Mouse (Mus musculus): Measurements from ENCODE around the gene Cplx1.
"Not testable (repeated sequence)": the region's sequence is repeated elsewhere in the genome, so short reads cannot be mapped to it uniquely, and the experiment has no call there.

Cplx1 gene

GRCm38 (mm10) chr5:108515581-108516361 lies 34.1 kb downstream of the Cplx1 start:
- DNase-seq (ENCODE audit: low spot score): no peak

GRCm38 (mm10) chr5:108502286-108502685 lies 47.5 kb downstream of the Cplx1 start:
- no peak for DNase-seq (ENCODE audit: low spot score)

GRCm38 (mm10) chr5:108501573-108501972 lies 48.3 kb downstream of the Cplx1 start:
- DNase-seq (ENCODE audit: low spot score): no peak

- DNase-seq (ENCODE audit: low spot score): not testable (repeated sequence)
Measured at GRCm38 (mm10) chr5:108486148-108486547, 63.7 kb downstream of the Cplx1 start.

GRCm38 (mm10) chr5:108485239-108485638 lies 64.6 kb downstream of the Cplx1 start:
- DNase-seq (ENCODE audit: low spot score): no peak

- DNase-seq (ENCODE audit: low spot score): no peak
Measured at GRCm38 (mm10) chr5:108483006-108483405, 66.8 kb downstream of the Cplx1 start.

- no peak for DNase-seq (ENCODE audit: low spot score)
Measured at GRCm38 (mm10) chr5:108475977-108476376, 73.8 kb downstream of the Cplx1 start.

GRCm38 (mm10) chr5:108473737-108474136 lies 76.1 kb downstream of the Cplx1 start:
- DNase-seq (ENCODE audit: low spot score): no peak

GRCm38 (mm10) chr5:108469617-108470016 lies 80.2 kb downstream of the Cplx1 start:
- no peak for DNase-seq (ENCODE audit: low spot score)
